Mouse (Mus musculus) mesoderm, embryonic 11.5 days (tissue): ENCODE results near the gene Atf6b.
A peak's percentile ranks its signal among the peaks of the same experiment; 100 is the strongest.

Experiments used
- DNase-seq: peaks from one replicate; pipeline ENCODE4 v3.0.0-alpha.2; 2012; ENCODE audit warnings: low read depth, low spot score

Gene Atf6b

GRCm38 (mm10) chr17:34627093-34627942 lies 19.6 kb upstream of the Atf6b start:
- DNase-seq: peak; percentile 94

GRCm38 (mm10) chr17:34627943-34628643 lies 18.9 kb upstream of the Atf6b start, which contains the start of gene Ppt2:
Ppt2 (minus strand) TSS chr17:34628510.
- DNase-seq: no peak

- DNase-seq: no peak
Observed at GRCm38 (mm10) chr17:34628644-34628967, 18.3 kb upstream of the Atf6b start.

GRCm38 (mm10) chr17:34629221-34629751 lies 17.7 kb upstream of the Atf6b start, which contains the start of gene Prrt1:
Prrt1 (plus strand) TSS chr17:34629533.
- DNase-seq: no peak

GRCm38 (mm10) chr17:34629796-34630603 lies 16.9 kb upstream of the Atf6b start:
- DNase-seq: no peak

- DNase-seq: no peak
Observed at GRCm38 (mm10) chr17:34630761-34631301, 16.1 kb upstream of the Atf6b start.

- no peak for DNase-seq
Observed at GRCm38 (mm10) chr17:34631647-34632046, 15.3 kb upstream of the Atf6b start.

- no peak for DNase-seq
Observed at GRCm38 (mm10) chr17:34632261-34632691, 14.7 kb upstream of the Atf6b start.

GRCm38 (mm10) chr17:34635671-34636070 lies 11.3 kb upstream of the Atf6b start:
- DNase-seq: no peak

GRCm38 (mm10) chr17:34637459-34637858 lies 9.5 kb upstream of the Atf6b start:
- DNase-seq: no peak

- no peak for DNase-seq
Observed at GRCm38 (mm10) chr17:34639461-34640255, 7.3 kb upstream of the Atf6b start.

- peak; percentile 61 for DNase-seq
Observed at GRCm38 (mm10) chr17:34640778-34641601, 6.0 kb upstream of the Atf6b start.

GRCm38 (mm10) chr17:34641945-34642344 lies 5.0 kb upstream of the Atf6b start:
- DNase-seq: no peak

GRCm38 (mm10) chr17:34643379-34643778 lies 3.6 kb upstream of the Atf6b start:
- DNase-seq: no peak

GRCm38 (mm10) chr17:34643944-34644343 lies 3.0 kb upstream of the Atf6b start:
- no peak for DNase-seq

GRCm38 (mm10) chr17:34644608-34645007 lies 2.3 kb upstream of the Atf6b start, which contains the start of gene Fkbpl:
Fkbpl (plus strand) TSS chr17:34644764.
- peak; percentile 96 for DNase-seq

GRCm38 (mm10) chr17:34645256-34645829 lies 1.6 kb upstream of the Atf6b start:
- DNase-seq: no peak

- no peak for DNase-seq
Observed at GRCm38 (mm10) chr17:34645831-34646511, 975 bp upstream of the Atf6b start.
